In the genomic region with DNA sequence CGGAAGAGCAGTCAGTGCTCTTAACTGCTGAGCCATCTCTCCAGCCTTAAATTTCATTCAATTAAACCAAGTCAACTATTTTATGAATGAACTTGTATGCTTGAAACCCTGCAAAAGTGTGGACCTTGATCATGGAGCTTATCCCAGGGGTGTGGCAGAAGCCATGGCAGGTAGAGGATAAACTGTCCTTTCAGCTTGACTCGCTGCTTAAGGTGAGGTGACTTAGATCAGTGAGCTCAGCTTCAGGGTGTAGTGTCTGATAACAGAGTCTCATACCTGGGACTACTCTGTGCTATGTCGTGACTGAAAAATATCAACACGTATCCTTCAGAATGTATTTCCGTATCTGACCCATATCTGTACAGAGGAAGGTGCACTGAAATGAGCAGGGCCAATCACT, we compare ENCODE assay signal across 19 mouse cellular contexts. TPM values are rescaled to one million over a fixed set of nuclear protein-coding genes. Genes with fewer than 3 reads are reported as not detected.
DNase-seq lines count a peak whose midpoint lies in the region; ATAC-seq and TF ChIP-seq lines count a peak whose summit lies in the region.
"Had no signal": no experiment of that assay in that cellular context is flagged by ENCODE, and none has a peak within 500 bp of the region (broad histone marks: within the 10 kb centered on the region; RNA-seq: fewer than 3 reads in every experiment).

No protein-coding gene starts in this region.

- H3K4me2 ChIP-seq in liver, embryonic 14.5 days (ENCODE audit: low read depth): no peak overlapping the region
- H3K4me2 ChIP-seq in liver, embryonic 11.5 days: no peak overlapping the region
- no peak overlapping the region for H3K4me2 ChIP-seq in intestine, embryonic 16.5 days (ENCODE audit: low read depth, low read length)
- H3K4me2 ChIP-seq: embryonic facial prominence, embryonic 12.5 days; forebrain, embryonic 13.5 days; forebrain, embryonic 15.5 days had no signal

- no peak overlapping the region for H3K9ac ChIP-seq in liver, embryonic 14.5 days (replicated peaks)
- no peak overlapping the region for H3K9ac ChIP-seq in liver, embryonic 11.5 days (ENCODE audit: low read depth, low read length)
- no peak overlapping the region for H3K9ac ChIP-seq in intestine, embryonic 16.5 days (ENCODE audit: low read depth, low read length)
- H3K9ac ChIP-seq: embryonic facial prominence, embryonic 12.5 days; forebrain, embryonic 13.5 days; forebrain, embryonic 15.5 days; forebrain, postnatal 0 days had no signal

- no peak overlapping the region for H3K4me3 ChIP-seq in liver, embryonic 14.5 days (ENCODE audit: insufficient read depth in 1 of 2, low read depth in 2 of 2, low read length in 2 of 2)
- no peak overlapping the region for H3K4me3 ChIP-seq in liver, embryonic 11.5 days (ENCODE audit: low read depth, low read length)
- no peak overlapping the region for H3K4me3 ChIP-seq in intestine, embryonic 16.5 days (ENCODE audit: low read length)
- H3K4me3 ChIP-seq: embryonic facial prominence, embryonic 10.5 days; embryonic facial prominence, embryonic 12.5 days; forebrain, embryonic 13.5 days; forebrain, embryonic 15.5 days had no signal

- H3K36me3 ChIP-seq in liver, embryonic 14.5 days (replicated peaks; ENCODE audit: control insufficient read depth, insufficient read depth, low read depth): no peaks in the 10 kb centered on the region
- no peaks in the 10 kb centered on the region for H3K36me3 ChIP-seq in liver, embryonic 11.5 days (ENCODE audit: control insufficient read depth, insufficient read depth, low read length)
- no peaks in the 10 kb centered on the region; the same call in 1 of the 2 replicates for H3K36me3 ChIP-seq in intestine, embryonic 16.5 days (ENCODE audit: control insufficient read depth, insufficient read depth, low read length)

- DNase-seq in liver, embryonic 14.5 days (ENCODE audit: low read depth in 3 of 3, low spot score in 3 of 3): no peak
- no peak for DNase-seq in liver, embryonic 11.5 days (ENCODE audit: low spot score)
- DNase-seq in cerebellum, adult 18-20 months: no peak
- DNase-seq: adrenal gland, adult 2 months; adrenal gland, postnatal 10 days; adrenal gland, postnatal 25 days; cerebellum, adult 11 months; cerebellum, adult 2 months; cerebellum, adult 9-10 months; cerebellum, postnatal 10 days; cerebellum, postnatal 25 days; forebrain, postnatal 0 days had no signal

- peaks cover 3% of the 10 kb centered on the region in 2 experiments; a peak in 1 of 4 replicates for H3K4me1 ChIP-seq in liver, embryonic 14.5 days (replicated peaks; ENCODE audit: control insufficient read depth in 2 of 2, insufficient read depth in 2 of 2, low read length in 1 of 2)
- no peaks in the 10 kb centered on the region for H3K4me1 ChIP-seq in liver, embryonic 11.5 days (replicated peaks; ENCODE audit: control insufficient read depth, insufficient read depth, low read length)
- no peaks in the 10 kb centered on the region for H3K4me1 ChIP-seq in intestine, embryonic 16.5 days (ENCODE audit: control insufficient read depth, insufficient read depth, low read length)
- H3K4me1 ChIP-seq: embryonic facial prominence, embryonic 12.5 days; forebrain, embryonic 13.5 days; forebrain, embryonic 15.5 days had no signal

- TF ChIP-seq EP300 in liver, embryonic 14.5 days (IDR thresholded peaks at IDR 0.05; ENCODE audit: low read depth): no peak

- 66% methylated on average over 5 of the region's 5 CpGs for WGBS in liver, embryonic 14.5 days (ENCODE audit: insufficient replicate concordance)
- WGBS in liver, embryonic 11.5 days: 82% methylated on average over 5 of the region's 5 CpGs
- WGBS in intestine, embryonic 16.5 days: 81% methylated on average over 5 of the region's 5 CpGs

- H3K9me3 ChIP-seq in liver, embryonic 14.5 days (ENCODE audit: control insufficient read depth, low read length): no peaks in the 10 kb centered on the region
- no peaks in the 10 kb centered on the region for H3K9me3 ChIP-seq in liver, embryonic 11.5 days (ENCODE audit: control insufficient read depth, low read length)
- H3K9me3 ChIP-seq in intestine, embryonic 16.5 days (ENCODE audit: control insufficient read depth, low read length): no peaks in the 10 kb centered on the region
- H3K9me3 ChIP-seq: embryonic facial prominence, embryonic 10.5 days; embryonic facial prominence, embryonic 12.5 days; forebrain, embryonic 13.5 days; forebrain, embryonic 15.5 days had no signal

- no peaks in the 10 kb centered on the region for H3K27me3 ChIP-seq in liver, embryonic 14.5 days (ENCODE audit: control insufficient read depth, insufficient read depth, low read length)
- H3K27me3 ChIP-seq in liver, embryonic 11.5 days (replicated peaks; ENCODE audit: control insufficient read depth, insufficient read depth, low read length): no peaks in the 10 kb centered on the region
- H3K27me3 ChIP-seq in intestine, embryonic 16.5 days (replicated peaks; ENCODE audit: control insufficient read depth, insufficient read depth, low read length): no peaks in the 10 kb centered on the region
- H3K27me3 ChIP-seq: embryonic facial prominence, embryonic 12.5 days; forebrain, embryonic 13.5 days; forebrain, embryonic 15.5 days had no signal

- H3K27ac ChIP-seq in liver, embryonic 14.5 days: no peak overlapping the region
- no peak overlapping the region for H3K27ac ChIP-seq in liver, embryonic 11.5 days (ENCODE audit: low read depth, low read length)
- no peak overlapping the region for H3K27ac ChIP-seq in intestine, embryonic 16.5 days (ENCODE audit: low read length)
- H3K27ac ChIP-seq: embryonic facial prominence, embryonic 10.5 days; embryonic facial prominence, embryonic 12.5 days; forebrain, embryonic 13.5 days; forebrain, embryonic 15.5 days had no signal

- TF ChIP-seq CTCF in liver, embryonic 14.5 days (IDR thresholded peaks at IDR 0.05; ENCODE audit: low read depth): no peak

- peak; percentile 37; the same call in 1 of the 2 replicates for ATAC-seq in liver, embryonic 14.5 days (ENCODE audit: insufficient read depth)
- no peak for ATAC-seq in liver, embryonic 11.5 days (replicated peaks; ENCODE audit: low FRiP score)
- ATAC-seq in intestine, embryonic 16.5 days: peak; percentile 87
- ATAC-seq in granulocyte monocyte progenitor cell, adult 5-6 weeks (replicated peaks; ENCODE audit: poor library complexity, severe bottlenecking): no peak
- ATAC-seq: forebrain, embryonic 13.5 days; forebrain, embryonic 15.5 days; forebrain, postnatal 0 days had no signal

RNA-seq across cellular contexts. Expression of a gene that starts 12.0 kb away (rescaled TPM):
- polyA plus RNA-seq in liver, embryonic 14.5 days (2012; rRNA removed): 0.09 and 0.13 TPM in 2 replicates
- polyA plus RNA-seq in liver, embryonic 14.5 days (2014; fragmentation: Nextera tagmentation; extraction: Ambion mirVana): 0.61 TPM in 1 of 2 replicates, not detected in the other
- not detected in 2 replicates for polyA plus RNA-seq in liver, embryonic 11.5 days (2014; fragmentation: Nextera tagmentation; extraction: Ambion mirVana)
- 0.22 TPM in 1 of 2 replicates, not detected in the other for polyA plus RNA-seq in intestine, embryonic 16.5 days (2015; fragmentation: Nextera tagmentation; extraction: Ambion mirVana)
- total RNA-seq in granulocyte monocyte progenitor cell, adult 5-6 weeks (2014; fragmentation: Nextera tagmentation): 3.3 TPM in 1 of 2 replicates, not detected in the other
- total RNA-seq in granulocyte monocyte progenitor cell, adult 5-6 weeks (2017): 0.78 TPM in 1 of 2 replicates, not detected in the other
- total RNA-seq: adrenal gland, postnatal 10 days had no signal
- polyA plus RNA-seq: adrenal gland, adult 2 months; embryonic facial prominence, embryonic 10.5 days; forebrain, embryonic 11.5 days had no signal

RNA-seq across cellular contexts. Expression of a gene that starts 37.2 kb away (rescaled TPM):
- polyA plus RNA-seq in liver, embryonic 14.5 days (2012; rRNA removed): 6.7 and 9.8 TPM in 2 replicates
- polyA plus RNA-seq in liver, embryonic 14.5 days (2014; fragmentation: Nextera tagmentation; extraction: Ambion mirVana): 12.9 and 13.4 TPM in 2 replicates
- polyA plus RNA-seq in liver, embryonic 11.5 days (2014; fragmentation: Nextera tagmentation; extraction: Ambion mirVana): 18.3 and 20.3 TPM in 2 replicates
- 14.7 and 15.6 TPM in 2 replicates for polyA plus RNA-seq in intestine, embryonic 16.5 days (2015; fragmentation: Nextera tagmentation; extraction: Ambion mirVana)
- total RNA-seq in granulocyte monocyte progenitor cell, adult 5-6 weeks (2014; fragmentation: Nextera tagmentation): 13.8 and 20.8 TPM in 2 replicates
- total RNA-seq in granulocyte monocyte progenitor cell, adult 5-6 weeks (2017): 15.7 and 16.7 TPM in 2 replicates

Comparison
In these comparisons a context has a peak if more than half of its experiments do, and no peak if none do; other contexts are left out.
1. ATAC-seq: peak in liver, embryonic 14.5 days (single experiment) and intestine, embryonic 16.5 days (single experiment); none in liver, embryonic 11.5 days (single experiment) and granulocyte monocyte progenitor cell, adult 5-6 weeks (single experiment).